23 mouse cellular contexts compared by ENCODE assay signal in genomic region chr2:166236102-166236501, GRCm38 (mm10).
A peak's percentile ranks its signal among the peaks of the same experiment; 100 is the strongest.
DNase-seq lines count a peak whose midpoint lies in the region; ATAC-seq and TF ChIP-seq lines count a peak whose summit lies in the region.
"Had no signal": no experiment of that assay in that cellular context is flagged by ENCODE, and none has a peak within 500 bp of the region (broad histone marks: within the 10 kb centered on the region; RNA-seq: fewer than 3 reads in every experiment).

No protein-coding gene starts in this region.

- H3K4me3 ChIP-seq in embryonic facial prominence, embryonic 14.5 days (ENCODE audit: low read depth, low read length): no peak overlapping the region
- H3K4me3 ChIP-seq in embryonic facial prominence, embryonic 10.5 days: no peak overlapping the region
- no peak overlapping the region for H3K4me3 ChIP-seq in layer of hippocampus, adult 2 months
- no peak overlapping the region for H3K4me3 ChIP-seq in forebrain, embryonic 16.5 days (replicated peaks; ENCODE audit: low read length)
- no peak overlapping the region for H3K4me3 ChIP-seq in intestine, embryonic 16.5 days (ENCODE audit: low read length)
- no peak overlapping the region for H3K4me3 ChIP-seq in midbrain, embryonic 15.5 days
- H3K4me3 ChIP-seq: hindbrain, embryonic 12.5 days; limb, embryonic 13.5 days; liver, embryonic 13.5 days; neural tube, embryonic 13.5 days had no signal

- WGBS in embryonic facial prominence, embryonic 14.5 days: 80% methylated on average over 5 of the region's 5 CpGs
- WGBS in embryonic facial prominence, embryonic 10.5 days: 92% methylated on average over 5 of the region's 5 CpGs
- 64% methylated on average over 5 of the region's 5 CpGs for WGBS in forebrain, embryonic 16.5 days
- 82% methylated on average over 5 of the region's 5 CpGs for WGBS in intestine, embryonic 16.5 days
- 91% methylated on average over 5 of the region's 5 CpGs for WGBS in midbrain, embryonic 15.5 days

- H3K9me3 ChIP-seq in embryonic facial prominence, embryonic 14.5 days (ENCODE audit: control insufficient read depth, low read length): 0 out of 2 replicates have a peak, but pooled peaks cover 9% of the 10 kb centered on the region
- H3K9me3 ChIP-seq in embryonic facial prominence, embryonic 10.5 days: peaks cover 17% of the 10 kb centered on the region
- H3K9me3 ChIP-seq in forebrain, embryonic 16.5 days (ENCODE audit: control insufficient read depth, low read length): no peaks in the 10 kb centered on the region; the same call in 1 of the 2 replicates
- no peaks in the 10 kb centered on the region for H3K9me3 ChIP-seq in intestine, embryonic 16.5 days (ENCODE audit: control insufficient read depth, low read length)
- H3K9me3 ChIP-seq in midbrain, embryonic 15.5 days: no peaks in the 10 kb centered on the region
- H3K9me3 ChIP-seq: liver, embryonic 13.5 days; neural tube, embryonic 13.5 days had no signal

- ATAC-seq in embryonic facial prominence, embryonic 14.5 days (ENCODE audit: low read depth): no peak
- ATAC-seq in forebrain, embryonic 16.5 days: peak; percentile 66; the same call in 1 of the 2 replicates
- no peak for ATAC-seq in intestine, embryonic 16.5 days
- ATAC-seq in midbrain, embryonic 15.5 days (replicated peaks): no peak
- ATAC-seq: inflammation-experienced regulatory T-cells, adult 6 months had no signal

- H3K36me3 ChIP-seq in embryonic facial prominence, embryonic 14.5 days (ENCODE audit: control insufficient read depth, insufficient read depth, low read length): no peaks in the 10 kb centered on the region
- H3K36me3 ChIP-seq in embryonic facial prominence, embryonic 10.5 days (replicated peaks): peaks cover 10% of the 10 kb centered on the region
- H3K36me3 ChIP-seq in forebrain, embryonic 16.5 days (ENCODE audit: control insufficient read depth, insufficient read depth): no peaks in the 10 kb centered on the region
- H3K36me3 ChIP-seq in intestine, embryonic 16.5 days (ENCODE audit: control insufficient read depth, insufficient read depth, low read length): no peaks in the 10 kb centered on the region
- H3K36me3 ChIP-seq in midbrain, embryonic 15.5 days (replicated peaks): no peaks in the 10 kb centered on the region
- H3K36me3 ChIP-seq: G1E; hindbrain, embryonic 12.5 days; limb, embryonic 13.5 days; liver, embryonic 13.5 days; neural tube, embryonic 13.5 days had no signal

- peak; percentile 16 for DNase-seq in embryonic facial prominence, embryonic 14.5 days (ENCODE audit: low spot score)
- no peak for DNase-seq in embryonic facial prominence, embryonic 10.5 days (ENCODE audit: low spot score)
- DNase-seq in layer of hippocampus, adult 2 months (ENCODE audit: low spot score in 2 of 2): peak; percentile 26 to 44
- DNase-seq in layer of hippocampus, adult 9-10 months (ENCODE audit: low spot score): no peak
- peak; percentile 37 for DNase-seq in right cerebral cortex, postnatal 25 days
- DNase-seq: adrenal gland, postnatal 25 days; cerebellum, adult 18-20 months; gastrocnemius, postnatal 14 days; heart, postnatal 10 days; kidney, adult 8-10 months; kidney, postnatal 14 days; liver, embryonic 13.5 days; lung, embryonic 14.5 days; lung, postnatal 36 days had no signal

- no peak for TF ChIP-seq CTCF in layer of hippocampus, adult 2 months (conservative IDR thresholded peaks at IDR 0.05)

- no peak overlapping the region for H3K9ac ChIP-seq in embryonic facial prominence, embryonic 14.5 days (ENCODE audit: low read depth, low read length)
- H3K9ac ChIP-seq in forebrain, embryonic 16.5 days (replicated peaks; ENCODE audit: low read depth, low read length): no peak overlapping the region
- no peak overlapping the region for H3K9ac ChIP-seq in intestine, embryonic 16.5 days (ENCODE audit: low read depth, low read length)
- H3K9ac ChIP-seq in midbrain, embryonic 15.5 days: no peak overlapping the region
- H3K9ac ChIP-seq: hindbrain, embryonic 12.5 days; limb, embryonic 13.5 days; liver, embryonic 13.5 days; lung, embryonic 14.5 days; neural tube, embryonic 13.5 days had no signal

- no peak overlapping the region for H3K4me2 ChIP-seq in embryonic facial prominence, embryonic 14.5 days (ENCODE audit: low read depth, low read length)
- no peak overlapping the region for H3K4me2 ChIP-seq in forebrain, embryonic 16.5 days (ENCODE audit: low read length)
- H3K4me2 ChIP-seq in intestine, embryonic 16.5 days (ENCODE audit: low read depth, low read length): no peak overlapping the region
- no peak overlapping the region for H3K4me2 ChIP-seq in midbrain, embryonic 15.5 days
- H3K4me2 ChIP-seq: hindbrain, embryonic 12.5 days; limb, embryonic 13.5 days; liver, embryonic 13.5 days; lung, embryonic 14.5 days; midbrain, embryonic 11.5 days; neural tube, embryonic 13.5 days had no signal

- H3K27ac ChIP-seq in embryonic facial prominence, embryonic 14.5 days (replicated peaks; ENCODE audit: low read depth, low read length): no peak overlapping the region
- no peak overlapping the region; the same call in 1 of the 2 replicates for H3K27ac ChIP-seq in embryonic facial prominence, embryonic 10.5 days (replicated peaks)
- H3K27ac ChIP-seq in layer of hippocampus, adult 2 months: no peak overlapping the region
- H3K27ac ChIP-seq in forebrain, embryonic 16.5 days (ENCODE audit: low read length): no peak overlapping the region
- no peak overlapping the region for H3K27ac ChIP-seq in intestine, embryonic 16.5 days (ENCODE audit: low read length)
- no peak overlapping the region for H3K27ac ChIP-seq in midbrain, embryonic 15.5 days
- H3K27ac ChIP-seq: limb, embryonic 13.5 days; liver, embryonic 13.5 days; neural tube, embryonic 13.5 days had no signal

- peaks cover 24% of the 10 kb centered on the region for H3K4me1 ChIP-seq in embryonic facial prominence, embryonic 14.5 days (ENCODE audit: control insufficient read depth, insufficient read depth, low read length)
- peaks cover 51% of the 10 kb centered on the region for H3K4me1 ChIP-seq in embryonic facial prominence, embryonic 10.5 days
- peaks cover 11% of the 10 kb centered on the region for H3K4me1 ChIP-seq in forebrain, embryonic 16.5 days (replicated peaks; ENCODE audit: control insufficient read depth, insufficient read depth, low read length)
- H3K4me1 ChIP-seq in intestine, embryonic 16.5 days (ENCODE audit: control insufficient read depth, insufficient read depth, low read length): peaks cover 18% of the 10 kb centered on the region
- H3K4me1 ChIP-seq in midbrain, embryonic 15.5 days: no peaks in the 10 kb centered on the region

- no peaks in the 10 kb centered on the region for H3K27me3 ChIP-seq in embryonic facial prominence, embryonic 14.5 days (replicated peaks; ENCODE audit: control insufficient read depth, insufficient read depth, low read length)
- H3K27me3 ChIP-seq in embryonic facial prominence, embryonic 10.5 days (replicated peaks; ENCODE audit: low read depth, poor library complexity, severe bottlenecking): 0 out of 2 replicates have a peak, but pooled peaks cover 3% of the 10 kb centered on the region
- no peaks in the 10 kb centered on the region for H3K27me3 ChIP-seq in forebrain, embryonic 16.5 days (replicated peaks; ENCODE audit: control insufficient read depth, insufficient read depth, low read length)
- H3K27me3 ChIP-seq in intestine, embryonic 16.5 days (replicated peaks; ENCODE audit: control insufficient read depth, insufficient read depth, low read length): no peaks in the 10 kb centered on the region
- H3K27me3 ChIP-seq in midbrain, embryonic 15.5 days (replicated peaks): no peaks in the 10 kb centered on the region
- H3K27me3 ChIP-seq: limb, embryonic 13.5 days; liver, embryonic 13.5 days; neural tube, embryonic 13.5 days had no signal

Comparison
In these comparisons a context has a peak if more than half of its experiments do, and no peak if none do; other contexts are left out.
1. DNase-seq: peak in embryonic facial prominence, embryonic 14.5 days (single experiment), layer of hippocampus, adult 2 months (2 of 2) and right cerebral cortex, postnatal 25 days (single experiment); none in embryonic facial prominence, embryonic 10.5 days (single experiment) and layer of hippocampus, adult 9-10 months (single experiment).